Mouse (Mus musculus) neural tube, embryonic 13.5 days (tissue): ENCODE data around the gene Spaca5. TPM values are rescaled to one million over a fixed set of nuclear protein-coding genes. Genes with fewer than 3 reads are reported as not detected.
A peak's percentile ranks its signal among the peaks of the same experiment; 100 is the strongest.

Source experiments
- ATAC-seq: fragments of 200-750 bp; cut with Nextera tagmentation; 2 replicates; pipeline ENCODE4 v1.8.0; 2017; ENCODE audit warnings: low read depth, mild to moderate bottlenecking, moderate TSS enrichment, moderate library complexity
- H3K27ac ChIP-seq: fragments of 300-500 bp; sonication (generic); replicated peaks from 2 replicates; pipeline ENCODE4 v1.5.1; 2015; ENCODE audit warnings: moderate library complexity, mild to moderate bottlenecking, inconsistent platforms
- H3K27me3 ChIP-seq: fragments of 300-500 bp; sonication (generic); 2 replicates; pipeline ENCODE4 v1.6.1; 2015; ENCODE audit warnings: mild to moderate bottlenecking, inconsistent platforms
- H3K36me3 ChIP-seq: fragments of 300-500 bp; sonication (generic); 2 replicates; pipeline ENCODE4 v1.6.1; 2015; ENCODE audit warnings: mild to moderate bottlenecking, inconsistent platforms
- H3K4me1 ChIP-seq: fragments of 300-500 bp; sonication (generic); replicated peaks from 2 replicates; pipeline ENCODE4 v1.6.1; 2015; ENCODE audit warnings: inconsistent platforms
- H3K4me2 ChIP-seq: fragments of 300-500 bp; sonication (generic); 2 replicates; pipeline ENCODE4 v1.6.1; 2015; ENCODE audit warnings: inconsistent platforms, mild to moderate bottlenecking, moderate library complexity
- H3K4me3 ChIP-seq: fragments of 300-500 bp; sonication (generic); 2 replicates; pipeline ENCODE4 v1.5.1; 2015; ENCODE audit warnings: mild to moderate bottlenecking, inconsistent platforms
- H3K9ac ChIP-seq: fragments of 300-500 bp; sonication (generic); 2 replicates; pipeline ENCODE4 v1.6.1; 2015; ENCODE audit warnings: moderate library complexity, mild to moderate bottlenecking, inconsistent platforms
- H3K9me3 ChIP-seq: fragments of 300-500 bp; sonication (generic); 2 replicates; pipeline ENCODE4 v1.6.1; 2016; ENCODE audit warnings: inconsistent platforms
- WGBS: fragments of 180-500 bp; shearing (Covaris S2); methylation state at CpG from one replicate; pipeline ENCODE4 v1.1.7; 2015; 5-methylcytosine and 5-hydroxymethylcytosine counted together
- polyA plus RNA-seq: library from polyadenylated mRNA; unstranded; fragments of >200 nt; fragmentation: Nextera tagmentation; extraction: Ambion mirVana; gene quantifications from 2 replicates; pipeline ENCODE4 v1.2.1, GENCODE M21; 2015

The Spaca5 gene
- not detected in 2 replicates for polyA plus RNA-seq

DNA sequence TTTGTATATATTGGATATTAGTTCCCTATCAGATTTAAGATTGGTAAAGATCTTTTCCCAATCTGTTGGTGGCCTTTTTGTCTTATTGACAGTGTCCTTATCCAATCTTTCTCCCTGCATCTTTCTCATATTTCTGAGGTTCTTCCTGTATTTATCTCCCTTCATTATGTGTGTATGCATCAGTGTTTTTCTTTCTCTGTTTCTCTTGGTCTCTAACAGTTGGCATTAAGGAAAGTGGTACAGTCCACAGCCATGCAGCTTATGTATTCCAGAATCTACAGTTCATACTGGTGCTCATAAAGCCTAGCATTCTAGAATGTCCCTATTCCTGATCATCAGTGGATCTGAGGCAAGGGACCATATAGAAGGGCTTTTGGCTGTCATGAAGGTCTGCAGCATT lies at the start of gene Spaca5:
TSS of gene Spaca5 (plus strand) at position 301 of the 400 bp plus-strand sequence.
- Histone ChIP-seq H3K4me2 (no peak within 1 kb of the TSS), H3K27me3 (no peaks in the 10 kb centered on the region), H3K36me3 (no peaks in the 10 kb centered on the region), H3K9me3 (no peaks in the 10 kb centered on the region), H3K4me3 (no peak within 1 kb of the TSS), H3K4me1 (no peaks in the 10 kb centered on the region), H3K9ac (no peak within 1 kb of the TSS), H3K27ac (no peak within 1 kb of the TSS)
- no peak for ATAC-seq

- no peaks in the 10 kb centered on the region for H3K36me3 ChIP-seq
- ATAC-seq: peak; percentile 47
- 36% methylated on average over 9 of the region's 9 CpGs for WGBS
- no peaks in the 10 kb centered on the region for H3K9me3 ChIP-seq
- peak overlapping the region; percentile 56 for H3K4me2 ChIP-seq
- H3K27me3 ChIP-seq: no peaks in the 10 kb centered on the region
- peak overlapping the region; percentile 49 for H3K4me3 ChIP-seq
- H3K4me1 ChIP-seq: no peaks in the 10 kb centered on the region
- H3K9ac ChIP-seq: peak overlapping the region; percentile 61
- H3K27ac ChIP-seq: peak overlapping the region; percentile 34
Measured at GRCm38 (mm10) chrX:21061460-21061859, 6.7 kb upstream of the Spaca5 start.

- Histone ChIP-seq H3K27ac (peak within 1 kb of the TSS; percentile 74), H3K9me3 (no peaks in the 10 kb centered on the region), H3K4me3 (peak within 1 kb of the TSS; percentile 49), H3K27me3 (no peaks in the 10 kb centered on the region), H3K4me1 (no peaks in the 10 kb centered on the region), H3K4me2 (peak within 1 kb of the TSS; percentile 56), H3K9ac (peak within 1 kb of the TSS; percentile 61), H3K36me3 (no peaks in the 10 kb centered on the region)
- WGBS: 17% methylated on average over 25 of the region's 25 CpGs
- ATAC-seq: peak; percentile 97
Measured at GRCm38 (mm10) chrX:21061866-21062543, 6.2 kb upstream of the Spaca5 start, which contains the start of gene Zfp182. TSS of gene Zfp182 (minus strand) at chrX:21062316.

GRCm38 (mm10) chrX:21062544-21062890 lies 5.7 kb upstream of the Spaca5 start:
- no peaks in the 10 kb centered on the region for H3K27me3 ChIP-seq
- ATAC-seq: peak; percentile 62
- H3K4me3 ChIP-seq: peak overlapping the region; percentile 49
- peak overlapping the region; percentile 48 for H3K4me2 ChIP-seq
- WGBS: 62% methylated on average over 3 of the region's 3 CpGs
- H3K9me3 ChIP-seq: no peaks in the 10 kb centered on the region
- H3K9ac ChIP-seq: peak overlapping the region; percentile 56; the same call in 1 of the 2 replicates
- no peaks in the 10 kb centered on the region for H3K4me1 ChIP-seq
- H3K36me3 ChIP-seq: no peaks in the 10 kb centered on the region
- H3K27ac ChIP-seq: 0 out of 2 replicates have a peak overlapping the region, but pooled peaks have one; percentile 74

- no peaks in the 10 kb centered on the region for H3K27me3 ChIP-seq
- peak; percentile 73 for ATAC-seq
- WGBS: 29% methylated on average over 6 of the region's 6 CpGs
- H3K4me3 ChIP-seq: peak overlapping the region; percentile 45
- H3K9me3 ChIP-seq: no peaks in the 10 kb centered on the region
- H3K4me2 ChIP-seq: peak overlapping the region; percentile 55
- peak overlapping the region; percentile 64 for H3K9ac ChIP-seq
- peak overlapping the region; percentile 88 for H3K27ac ChIP-seq
- H3K4me1 ChIP-seq: no peaks in the 10 kb centered on the region
- H3K36me3 ChIP-seq: peaks cover 2% of the 10 kb centered on the region
Measured at GRCm38 (mm10) chrX:21088645-21088982, 20.4 kb downstream of the Spaca5 start.

GRCm38 (mm10) chrX:21088983-21089866 lies 21.0 kb downstream of the Spaca5 start, which contains the start of gene Zfp300:
TSS of gene Zfp300 (minus strand) at chrX:21089527.
- peak within 1 kb of the TSS; percentile 88 for H3K27ac ChIP-seq
- H3K36me3 ChIP-seq: no peaks in the 10 kb centered on the region
- WGBS: 19% methylated on average over 27 of the region's 27 CpGs
- H3K4me1 ChIP-seq: no peaks in the 10 kb centered on the region
- no peaks in the 10 kb centered on the region for H3K27me3 ChIP-seq
- peak within 1 kb of the TSS; percentile 64 for H3K9ac ChIP-seq
- ATAC-seq: peak; percentile 95
- no peaks in the 10 kb centered on the region for H3K9me3 ChIP-seq
- H3K4me2 ChIP-seq: peak within 1 kb of the TSS; percentile 55
- peak within 1 kb of the TSS; percentile 45 for H3K4me3 ChIP-seq

GRCm38 (mm10) chrX:21089867-21090239 lies 21.6 kb downstream of the Spaca5 start:
- H3K9me3 ChIP-seq: no peaks in the 10 kb centered on the region
- ATAC-seq: peak; percentile 59; the same call in 1 of the 2 replicates
- peak overlapping the region; percentile 64 for H3K9ac ChIP-seq
- no peaks in the 10 kb centered on the region for H3K27me3 ChIP-seq
- no peaks in the 10 kb centered on the region for H3K36me3 ChIP-seq
- H3K4me3 ChIP-seq: peak overlapping the region; percentile 45
- peak overlapping the region; percentile 88 for H3K27ac ChIP-seq
- H3K4me1 ChIP-seq: no peaks in the 10 kb centered on the region
- peak overlapping the region; percentile 55 for H3K4me2 ChIP-seq
- WGBS: 55% methylated on average over 7 of the region's 7 CpGs

DNA sequence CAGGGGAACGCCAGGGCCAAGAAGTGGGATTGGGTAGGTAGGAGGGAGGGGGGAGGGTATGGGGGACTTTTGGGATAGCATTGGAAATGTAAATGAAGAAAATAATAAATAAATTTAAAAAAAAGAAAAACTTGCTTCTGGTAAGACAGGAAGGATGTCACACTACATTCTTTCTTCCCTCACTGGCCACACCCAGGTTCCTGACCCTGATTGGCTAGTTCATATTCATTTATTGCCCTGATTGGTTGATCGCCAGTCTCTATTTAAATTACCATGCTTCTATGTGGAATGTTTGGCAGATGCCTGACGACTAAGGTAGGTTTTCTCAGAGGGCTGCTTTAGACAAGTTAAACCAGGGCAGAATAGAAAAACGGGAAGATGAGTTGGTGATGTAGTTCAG lies 47.3 kb downstream of the Spaca5 start, which contains the start of gene Ssxa1:
TSS of gene Ssxa1 (plus strand) at position 301 of the 400 bp plus-strand sequence.
- no peaks in the 10 kb centered on the region for H3K27me3 ChIP-seq
- ATAC-seq: no peak
- 86% methylated on average over 4 of the region's 4 CpGs for WGBS

More for the DNA sequence above, 47.3 kb downstream of the Spaca5 start, which contains the start of gene Ssxa1:
- no peak within 1 kb of the TSS for H3K9ac ChIP-seq
- no peak within 1 kb of the TSS for H3K27ac ChIP-seq
- no peak within 1 kb of the TSS for H3K4me2 ChIP-seq
- no peak within 1 kb of the TSS for H3K4me3 ChIP-seq
- H3K4me1 ChIP-seq: no peaks in the 10 kb centered on the region
- no peaks in the 10 kb centered on the region for H3K9me3 ChIP-seq
- no peaks in the 10 kb centered on the region for H3K36me3 ChIP-seq

Other genes with a start within 250 kb of the Spaca5 start
- 5.0 and 5.3 TPM in 2 replicates for gene Timp1, start 198.2 kb upstream of the Spaca5 start, polyA plus RNA-seq
- gene Syn1, start 147.4 kb upstream of the Spaca5 start, polyA plus RNA-seq: 62.2 and 65.0 TPM in 2 replicates
- 4.7 and 5.8 TPM in 2 replicates for gene Cfp, start 136.9 kb upstream of the Spaca5 start, polyA plus RNA-seq
- 16.1 and 16.4 TPM in 2 replicates for gene Elk1, start 117.8 kb upstream of the Spaca5 start, polyA plus RNA-seq
- 40.3 and 47.8 TPM in 2 replicates for gene Uxt, start 106.4 kb upstream of the Spaca5 start, polyA plus RNA-seq
- 8.9 and 9.0 TPM in 2 replicates for gene Zfp182, start 6.1 kb upstream of the Spaca5 start, polyA plus RNA-seq
- gene Zfp300, start 21.1 kb downstream of the Spaca5 start, polyA plus RNA-seq: 3.9 and 4.1 TPM in 2 replicates
- gene Ssxa1, start 47.4 kb downstream of the Spaca5 start, polyA plus RNA-seq: not detected in 2 replicates
- gene Gm21876, start 107.2 kb downstream of the Spaca5 start, polyA plus RNA-seq: not detected in 2 replicates